Mouse (Mus musculus) heart, postnatal 14 days (tissue): ENCODE data around the gene Gm28035. TPM values are rescaled to one million over a fixed set of nuclear protein-coding genes. Genes with fewer than 3 reads are reported as not detected.

Source experiments
- DNase-seq, 2 experiments: peaks; one replicate each; pipeline ENCODE4 v3.0.0; 2021 to 2022
- intact Hi-C: fragments of 180-260 bp; cut with DNase I; formaldehyde crosslinking; loops from one replicate; pipeline ENCODE4 v1.15.1; 2025
- total RNA-seq, 2 experiments: library from RNA; stranded (reverse); gene quantifications; 2 replicates each; pipeline ENCODE4 v1.2.3; 2021

Gm28035 gene
- total RNA-seq, 2 experiments from 2014 or later, result 4.1 to 4.6 TPM

DNA sequence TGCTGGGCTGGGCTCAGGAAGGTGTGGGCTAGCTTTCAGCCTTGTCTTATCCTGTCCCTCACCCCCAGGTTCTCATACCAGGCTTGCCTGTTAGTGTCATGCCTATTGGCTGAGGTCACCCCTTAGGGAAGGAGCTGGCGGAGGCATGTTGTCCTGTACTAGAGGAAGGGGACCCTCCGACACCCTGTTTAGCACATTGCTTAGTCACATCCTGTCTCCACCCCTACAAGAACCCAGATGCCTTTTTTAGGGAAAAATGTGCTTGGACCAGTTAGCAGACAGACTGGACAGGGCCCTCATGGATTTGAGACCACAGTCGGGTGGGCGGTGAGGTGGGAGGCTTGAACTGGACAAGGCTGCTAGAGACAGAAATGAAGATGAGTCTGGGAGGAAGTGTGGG lies 18.2 kb downstream of the Gm28035 start:
- intact Hi-C loops, result loop anchor here (1.0 kb wide), 1 partner anchor 16 kb away; no protein-coding TSS in a partner anchor
- DNase-seq, result peak; percentile 75 to 76

- DNase-seq, result no peak
- intact Hi-C loops, result no loop called here
These were observed 19.0 kb downstream of the Gm28035 start for GRCm38 (mm10) chr2:30259131-30260064.

- intact Hi-C loops, result no loop called here
- no peak for DNase-seq
These were observed 20.8 kb downstream of the Gm28035 start for GRCm38 (mm10) chr2:30261064-30261736.

DNA sequence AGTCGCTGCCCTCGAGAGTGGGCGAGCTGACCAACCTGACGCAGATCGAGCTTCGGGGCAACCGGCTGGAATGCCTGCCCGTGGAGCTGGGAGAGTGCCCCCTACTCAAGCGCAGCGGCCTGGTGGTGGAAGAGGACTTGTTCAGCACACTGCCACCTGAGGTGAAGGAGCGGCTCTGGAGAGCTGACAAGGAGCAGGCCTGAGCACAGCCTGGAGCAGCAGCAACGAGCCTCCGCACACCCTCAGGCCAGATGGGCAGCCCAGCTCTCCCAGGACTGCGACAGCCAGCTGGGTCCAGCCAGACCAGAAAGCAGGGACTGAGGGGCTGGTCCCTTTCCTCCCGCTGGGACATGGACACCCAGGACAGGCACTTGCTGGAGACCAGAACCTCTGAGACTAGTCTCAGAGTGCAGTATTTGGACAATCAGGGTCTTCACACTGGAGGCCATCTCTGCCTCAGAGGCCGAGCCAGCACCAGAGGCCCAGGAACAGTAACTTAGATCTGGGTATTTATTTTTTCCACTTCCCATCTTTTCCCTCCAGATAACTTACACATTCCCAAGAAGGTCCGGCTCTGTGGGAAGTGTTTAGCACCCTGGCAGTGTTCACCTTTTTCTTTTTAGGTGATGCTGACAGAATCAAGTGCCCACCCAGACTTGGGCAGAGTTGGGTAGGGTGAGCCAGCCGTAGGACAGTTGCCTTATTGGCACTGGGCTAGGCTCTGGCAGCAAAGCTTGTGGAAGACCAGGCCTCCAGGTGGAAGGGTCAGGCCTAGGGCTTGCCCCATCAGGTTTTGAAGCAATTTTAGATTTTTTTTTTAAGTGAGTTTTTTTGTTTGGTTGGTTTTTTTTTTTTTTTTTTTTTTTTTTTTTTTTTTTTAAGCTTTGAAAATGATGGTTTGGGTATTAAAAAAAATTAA lies 21.8 kb downstream of the Gm28035 start:
- intact Hi-C loops, result no loop called here
- DNase-seq, result peak in 1 of 2 experiments; percentile 18

- intact Hi-C loops, result no loop called here
- peak; percentile 72 to 76 for DNase-seq
These were observed 22.6 kb downstream of the Gm28035 start for GRCm38 (mm10) chr2:30262840-30263441.

GRCm38 (mm10) chr2:30263811-30264210 lies 23.4 kb downstream of the Gm28035 start:
- intact Hi-C loops, result no loop called here
- peak in 1 of 2 experiments; percentile 7 for DNase-seq

DNA sequence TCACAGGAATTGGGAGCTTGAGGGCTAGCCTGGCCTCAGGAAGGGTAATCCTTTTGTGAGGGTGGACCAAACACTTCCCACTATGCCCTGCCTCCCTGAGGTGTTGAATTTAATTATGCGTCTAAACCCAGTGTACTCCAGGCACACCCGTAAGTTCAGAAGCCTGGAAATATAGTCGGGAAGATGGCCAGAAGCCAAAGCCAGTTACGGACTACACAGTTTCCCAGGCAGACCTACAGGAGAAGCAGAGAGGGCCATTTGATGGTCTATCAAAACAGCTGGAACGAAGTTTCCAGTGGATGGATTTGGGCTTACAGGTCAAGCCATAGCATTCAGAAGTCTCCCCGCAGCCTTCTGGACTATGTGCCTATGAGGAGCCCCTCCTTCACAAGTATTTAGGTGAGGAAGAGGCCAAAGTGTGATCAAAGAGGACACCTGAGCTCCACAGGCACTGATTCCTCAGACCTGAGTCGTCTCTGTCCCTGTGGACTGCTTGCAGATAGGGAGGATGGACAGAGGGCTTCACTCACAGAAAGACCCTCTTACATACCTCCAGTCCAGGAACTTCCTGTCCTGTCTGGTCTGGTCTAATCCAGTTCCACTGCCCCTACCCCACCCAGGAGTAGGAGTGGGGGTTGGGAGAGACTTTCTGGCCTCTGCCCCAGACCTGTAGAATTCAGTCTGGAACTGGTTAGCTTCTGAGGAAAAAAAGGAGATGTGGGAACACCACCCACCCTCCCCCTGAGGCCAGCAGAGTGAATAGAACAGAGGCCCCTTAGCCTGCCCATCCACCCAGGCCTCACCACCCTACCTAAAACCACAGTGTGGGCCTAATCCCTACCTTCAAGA lies 24.5 kb downstream of the Gm28035 start:
- peak in 1 of 2 experiments; percentile 32 for DNase-seq
- intact Hi-C loops, result no loop called here

DNA sequence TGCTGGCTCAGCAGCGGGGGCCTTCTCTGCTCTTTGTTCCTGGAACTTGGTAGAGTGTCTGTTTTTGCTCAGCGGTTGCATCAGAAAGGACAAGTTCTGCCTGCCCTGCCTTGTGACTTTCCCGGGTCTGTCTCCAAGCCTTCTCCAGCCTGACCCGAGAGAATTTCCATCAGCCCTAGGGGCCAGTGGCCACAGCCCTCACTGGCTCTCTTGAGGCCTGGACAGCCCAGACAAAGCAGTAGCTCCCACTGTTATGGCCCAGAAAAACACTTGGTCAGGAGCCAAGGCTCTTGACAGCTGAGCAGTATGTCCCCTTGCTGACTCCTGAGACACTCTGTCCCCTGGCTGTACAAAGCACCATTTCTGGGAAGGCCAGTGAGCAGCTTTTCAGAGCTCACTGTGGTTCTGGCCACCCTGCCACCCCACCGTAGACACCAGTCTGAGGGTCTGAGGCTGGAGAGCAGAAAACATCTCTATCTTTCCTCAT lies 25.4 kb downstream of the Gm28035 start, which contains the start of gene Phyhd1:
Gene Phyhd1, plus strand, starts transcription at position 437 of the 487 bp plus-strand sequence.
- peak; percentile 85 to 87 for DNase-seq
- intact Hi-C loops, result loop anchor here (1.0 kb wide), 1 partner anchor 28 kb away; no protein-coding TSS in a partner anchor

DNA sequence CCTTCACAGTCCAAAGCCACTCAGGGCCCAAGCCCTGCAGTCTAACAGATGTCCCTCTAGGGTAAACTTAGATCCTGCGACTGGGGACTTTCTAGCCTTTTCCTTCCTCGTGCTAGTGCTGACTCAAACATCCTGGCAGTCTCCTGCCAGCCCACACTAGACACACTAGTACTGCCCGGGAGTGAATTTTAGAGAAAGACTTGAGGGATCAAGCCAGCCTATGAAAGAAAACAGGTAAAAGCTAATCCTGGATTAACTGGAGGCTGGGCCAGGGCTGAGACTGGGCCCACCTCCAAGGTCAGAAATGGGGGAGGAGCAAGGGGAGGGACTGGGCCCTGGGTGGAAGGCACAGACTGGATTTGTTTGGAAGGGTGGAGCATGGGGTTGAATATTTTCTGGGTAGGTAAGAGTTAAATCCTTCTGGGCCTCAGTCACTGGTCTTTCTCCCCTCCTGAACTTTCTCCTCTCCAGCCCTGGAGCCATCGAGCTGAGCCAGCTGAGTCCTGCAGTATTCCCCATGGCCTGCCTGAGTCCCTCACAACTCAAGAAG lies 26.1 kb downstream of the Gm28035 start:
- DNase-seq, result peak; percentile 82 to 88
- intact Hi-C loops, result loop anchor here (1.0 kb wide), 1 partner anchor 28 kb away; no protein-coding TSS in a partner anchor

GRCm38 (mm10) chr2:30267466-30267865 lies 27.1 kb downstream of the Gm28035 start:
- intact Hi-C loops, result no loop called here
- no peak for DNase-seq

DNA sequence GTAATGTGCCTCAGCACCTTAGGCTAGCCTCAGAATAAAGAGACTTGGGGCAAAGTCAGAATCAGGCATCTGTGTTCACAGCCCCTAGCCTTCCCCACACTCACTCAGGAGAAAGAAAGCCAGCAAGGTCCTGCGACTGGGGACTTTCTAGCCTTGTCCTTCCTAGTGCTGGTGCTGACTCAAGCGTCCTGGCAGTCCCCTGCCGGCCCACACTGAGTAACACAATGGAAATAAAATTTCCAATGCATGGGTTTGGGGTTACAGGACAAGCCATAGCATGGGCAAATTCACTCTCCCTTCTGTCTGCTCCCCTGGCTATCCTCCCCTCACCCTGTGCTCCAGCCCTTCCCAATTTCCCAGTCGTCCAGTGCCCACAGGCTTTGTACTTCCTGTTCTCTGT lies 28.0 kb downstream of the Gm28035 start:
- DNase-seq, result peak in 1 of 2 experiments; percentile 11

DNA sequence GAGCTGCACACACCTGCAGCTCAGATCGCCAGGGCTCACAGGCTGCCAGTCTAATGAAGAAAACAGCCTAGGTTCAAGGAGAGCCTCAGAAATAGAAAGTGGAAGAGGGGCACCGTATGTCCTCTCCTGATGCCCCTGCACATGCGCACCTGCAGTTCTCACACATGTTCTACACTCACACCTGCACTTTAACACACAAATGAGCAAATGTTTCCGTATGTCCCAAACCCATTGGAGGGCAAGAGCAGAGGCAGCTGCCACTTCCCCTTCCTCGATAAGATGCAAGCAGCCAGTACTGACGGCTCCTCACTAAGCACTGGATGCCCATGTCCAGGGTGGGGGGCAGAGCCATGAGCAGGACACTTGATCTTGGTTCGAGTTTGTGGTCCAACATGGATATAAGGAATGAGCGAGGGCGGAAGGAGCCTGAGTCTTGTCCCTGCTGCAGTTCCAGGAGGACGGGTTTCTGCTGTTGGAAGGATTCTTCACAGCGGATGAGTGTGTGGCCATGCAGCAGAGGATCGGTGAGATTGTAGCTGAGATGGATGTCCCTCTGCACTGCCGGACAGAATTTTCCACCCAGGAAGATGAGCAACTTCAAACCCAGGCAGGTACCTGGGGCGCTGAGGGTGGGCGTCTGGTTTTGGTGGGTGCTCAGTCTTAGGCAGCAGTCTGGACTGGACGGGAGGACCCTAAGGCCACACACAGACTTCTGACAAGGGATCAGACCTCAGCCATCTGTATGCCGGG lies 29.0 kb downstream of the Gm28035 start:
- intact Hi-C loops, result loop anchor here (2.0 kb wide), 1 partner anchor 95 kb away; no protein-coding TSS in a partner anchor
- peak in 1 of 2 experiments; percentile 6 for DNase-seq

More for the DNA sequence above, 28.0 kb downstream of the Gm28035 start:
- intact Hi-C loops, result loop anchor here (2.0 kb wide), 1 partner anchor 94 kb away; no protein-coding TSS in a partner anchor

- intact Hi-C loops, result loop anchor here (1.0 to 2.0 kb wide), 3 partner anchors 33 to 141 kb away; partner anchors contain the start of genes Kyat1 and Lrrc8a
These were observed 29.8 kb downstream of the Gm28035 start for GRCm38 (mm10) chr2:30270134-30270533.

DNA sequence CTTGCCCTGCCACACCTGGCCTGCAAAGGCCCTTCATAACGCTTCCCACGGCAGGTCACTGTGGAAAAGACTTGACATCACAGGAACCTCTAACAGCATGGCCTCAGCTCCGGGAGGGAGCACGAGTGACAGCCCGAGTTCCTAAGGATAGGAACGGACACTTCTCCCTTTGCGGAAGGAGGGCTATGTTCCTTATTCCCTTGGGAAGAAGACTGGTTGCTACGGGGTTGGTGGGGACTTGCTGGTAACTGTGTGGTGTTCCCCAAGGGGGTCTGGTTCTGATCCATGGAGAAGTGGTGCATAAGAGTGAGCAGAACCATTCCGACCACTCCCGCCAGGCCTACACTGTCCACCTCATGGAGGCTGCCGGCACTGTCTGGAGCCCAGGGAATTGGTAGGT lies 40.4 kb downstream of the Gm28035 start, which contains the start of gene Gm28038:
Gene Gm28038, plus strand, starts transcription at position 301 of the 400 bp plus-strand sequence.
- no peak for DNase-seq
- intact Hi-C loops, result no loop called here

More at GRCm38 (mm10) chr2:30270134-30270533, 29.8 kb downstream of the Gm28035 start:
- DNase-seq, result peak; percentile 69 to 80

DNA sequence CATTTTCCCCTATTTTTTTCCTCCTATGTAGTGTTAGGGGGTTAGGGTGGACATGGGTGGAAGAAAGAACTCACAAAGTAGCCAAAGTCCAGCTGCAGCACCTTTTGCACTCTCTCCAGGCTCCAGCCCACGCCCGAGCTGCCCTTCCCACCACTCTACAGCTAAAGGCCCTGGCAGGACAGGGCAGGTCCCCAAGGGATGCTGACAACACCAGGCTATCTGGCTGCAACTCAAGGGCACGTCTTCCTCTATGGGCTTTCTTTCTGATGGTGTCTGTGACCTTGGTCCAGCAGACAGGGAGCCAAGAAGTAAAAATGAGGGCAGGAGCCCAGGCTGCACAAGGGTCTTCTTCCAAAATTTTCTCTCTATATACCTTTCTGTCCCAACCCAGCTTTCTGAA lies 41.3 kb downstream of the Gm28035 start:
- intact Hi-C loops, result no loop called here

GRCm38 (mm10) chr2:30283193-30283592 lies 42.8 kb downstream of the Gm28035 start:
- DNase-seq, result no peak
- intact Hi-C loops, result no loop called here

More for the DNA sequence above, 41.3 kb downstream of the Gm28035 start:
- no peak for DNase-seq

GRCm38 (mm10) chr2:30285004-30285403 lies 44.6 kb downstream of the Gm28035 start:
- intact Hi-C loops, result no loop called here
- no peak for DNase-seq
